Mouse (Mus musculus): Measurements from ENCODE around the gene Krtap19-2. TPM values are rescaled to one million over a fixed set of nuclear protein-coding genes. Genes with fewer than 3 reads are reported as not detected.

Krtap19-2 gene
- polyA plus RNA-seq (2014; fragmentation: Nextera tagmentation; extraction: Ambion mirVana) = not detected in 2 replicates

GRCm38 (mm10) chr16:88874169-88874568 lies at the start of gene Krtap19-2:
TSS of gene Krtap19-2 (minus strand) at chr16:88874269.
- no peaks in the 10 kb centered on the region for H3K36me3 ChIP-seq (ENCODE audit: control insufficient read depth, insufficient read depth, low read length)

GRCm38 (mm10) chr16:88896357-88896756 lies 22.3 kb upstream of the Krtap19-2 start, which contains the start of gene Krtap19-5:
TSS of gene Krtap19-5 (minus strand) at chr16:88896457.
- Histone ChIP-seq H3K27ac (ENCODE audit: low read depth) (no peak within 1 kb of the TSS), H3K4me1 (replicated peaks; ENCODE audit: control insufficient read depth, insufficient read depth, low read length) (no peaks in the 10 kb centered on the region), H3K4me2 (ENCODE audit: low read length) (no peak within 1 kb of the TSS), H3K9ac (ENCODE audit: low read length) (no peak within 1 kb of the TSS), H3K36me3 (ENCODE audit: control insufficient read depth, insufficient read depth, low read length) (no peaks in the 10 kb centered on the region), H3K4me3 (ENCODE audit: low read depth, low read length) (no peak within 1 kb of the TSS), H3K27me3 (replicated peaks; ENCODE audit: control insufficient read depth, insufficient read depth, low read length) (no peaks in the 10 kb centered on the region), H3K9me3 (ENCODE audit: control insufficient read depth, low read length) (no peaks in the 10 kb centered on the region)
- WGBS = 88% methylated on average over 6 of the region's 6 CpGs
- no peak for DNase-seq (ENCODE audit: low spot score)
- ATAC-seq (replicated peaks; ENCODE audit: low FRiP score, low TSS enrichment, low read depth) = no peak

More at GRCm38 (mm10) chr16:88874169-88874568, at the start of gene Krtap19-2:
- 96% methylated on average over 3 of the region's 3 CpGs for WGBS
- Histone ChIP-seq H3K4me1 (replicated peaks; ENCODE audit: control insufficient read depth, insufficient read depth, low read length) (no peaks in the 10 kb centered on the region), H3K9me3 (ENCODE audit: control insufficient read depth, low read length) (no peaks in the 10 kb centered on the region), H3K27ac (ENCODE audit: low read depth) (no peak within 1 kb of the TSS), H3K4me2 (ENCODE audit: low read length) (no peak within 1 kb of the TSS), H3K9ac (ENCODE audit: low read length) (no peak within 1 kb of the TSS), H3K4me3 (ENCODE audit: low read depth, low read length) (no peak within 1 kb of the TSS), H3K27me3 (replicated peaks; ENCODE audit: control insufficient read depth, insufficient read depth, low read length) (no peaks in the 10 kb centered on the region)
- DNase-seq (ENCODE audit: low spot score) (no peak), ATAC-seq (replicated peaks; ENCODE audit: low FRiP score, low TSS enrichment, low read depth) (no peak)

GRCm38 (mm10) chr16:88886870-88887269 lies 12.8 kb upstream of the Krtap19-2 start:
- H3K27ac ChIP-seq (ENCODE audit: low read depth) = no peak overlapping the region
- H3K4me1 ChIP-seq (replicated peaks; ENCODE audit: control insufficient read depth, insufficient read depth, low read length) = no peaks in the 10 kb centered on the region
- no peaks in the 10 kb centered on the region for H3K27me3 ChIP-seq (replicated peaks; ENCODE audit: control insufficient read depth, insufficient read depth, low read length)
- 91% methylated on average over 6 of the region's 6 CpGs for WGBS
- no peak for DNase-seq (ENCODE audit: low spot score)
- no peak overlapping the region for H3K9ac ChIP-seq (ENCODE audit: low read length)
- H3K36me3 ChIP-seq (ENCODE audit: control insufficient read depth, insufficient read depth, low read length) = no peaks in the 10 kb centered on the region
- no peak overlapping the region for H3K4me3 ChIP-seq (ENCODE audit: low read depth, low read length)
- ATAC-seq (replicated peaks; ENCODE audit: low FRiP score, low TSS enrichment, low read depth) = no peak
- no peak overlapping the region for H3K4me2 ChIP-seq (ENCODE audit: low read length)
- H3K9me3 ChIP-seq (ENCODE audit: control insufficient read depth, low read length) = no peaks in the 10 kb centered on the region

GRCm38 (mm10) chr16:88884989-88885388 lies 10.9 kb upstream of the Krtap19-2 start, which contains the start of gene Krtap19-4:
TSS of gene Krtap19-4 (minus strand) at chr16:88885089.
- Histone ChIP-seq H3K4me3 (ENCODE audit: low read depth, low read length) (no peak within 1 kb of the TSS), H3K27ac (ENCODE audit: low read depth) (no peak within 1 kb of the TSS), H3K9ac (ENCODE audit: low read length) (no peak within 1 kb of the TSS), H3K27me3 (replicated peaks; ENCODE audit: control insufficient read depth, insufficient read depth, low read length) (no peaks in the 10 kb centered on the region), H3K4me1 (replicated peaks; ENCODE audit: control insufficient read depth, insufficient read depth, low read length) (no peaks in the 10 kb centered on the region), H3K4me2 (ENCODE audit: low read length) (no peak within 1 kb of the TSS), H3K9me3 (ENCODE audit: control insufficient read depth, low read length) (no peaks in the 10 kb centered on the region), H3K36me3 (ENCODE audit: control insufficient read depth, insufficient read depth, low read length) (no peaks in the 10 kb centered on the region)
- 91% methylated on average over 5 of the region's 5 CpGs for WGBS
- no peak for ATAC-seq (replicated peaks; ENCODE audit: low FRiP score, low TSS enrichment, low read depth)
- DNase-seq (ENCODE audit: low spot score) = no peak

DNA sequence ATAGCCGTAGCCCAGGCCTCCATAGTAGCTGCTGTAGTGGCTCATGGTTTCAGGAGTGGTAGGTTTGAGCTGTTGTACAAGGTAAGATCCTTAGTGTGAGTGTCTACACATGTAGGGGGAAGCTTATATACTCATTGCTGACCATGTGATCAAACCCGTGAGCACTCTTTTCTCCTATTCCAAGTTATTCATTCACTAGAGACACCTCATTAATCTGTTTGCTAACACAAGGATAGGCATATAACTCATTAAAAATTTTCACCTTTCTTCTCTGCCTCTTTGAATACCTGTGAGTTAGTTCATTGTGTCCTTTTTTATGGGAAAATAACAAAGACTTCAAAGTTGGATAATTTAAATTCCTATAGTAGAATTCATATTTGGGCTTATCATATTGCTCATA lies 3.9 kb upstream of the Krtap19-2 start, which contains the start of gene Krtap19-3:
Krtap19-3 (minus strand) TSS at position 101 of the 400 bp plus-strand sequence.
- no peak for ATAC-seq (replicated peaks; ENCODE audit: low FRiP score, low TSS enrichment, low read depth)
- Histone ChIP-seq H3K9me3 (ENCODE audit: control insufficient read depth, low read length) (no peaks in the 10 kb centered on the region), H3K4me2 (ENCODE audit: low read length) (no peak within 1 kb of the TSS), H3K4me1 (replicated peaks; ENCODE audit: control insufficient read depth, insufficient read depth, low read length) (no peaks in the 10 kb centered on the region), H3K27me3 (replicated peaks; ENCODE audit: control insufficient read depth, insufficient read depth, low read length) (no peaks in the 10 kb centered on the region), H3K4me3 (ENCODE audit: low read depth, low read length) (no peak within 1 kb of the TSS), H3K27ac (ENCODE audit: low read depth) (no peak within 1 kb of the TSS), H3K36me3 (ENCODE audit: control insufficient read depth, insufficient read depth, low read length) (no peaks in the 10 kb centered on the region), H3K9ac (ENCODE audit: low read length) (no peak within 1 kb of the TSS)
- 87% methylated on average over 2 of the region's 2 CpGs for WGBS
- DNase-seq (ENCODE audit: low spot score) = no peak

GRCm38 (mm10) chr16:88869311-88869710 lies 4.8 kb downstream of the Krtap19-2 start, which contains the start of gene Krtap19-1:
TSS of gene Krtap19-1 (minus strand) at chr16:88869411.
- H3K36me3 ChIP-seq (ENCODE audit: control insufficient read depth, insufficient read depth, low read length) = no peaks in the 10 kb centered on the region
- DNase-seq (ENCODE audit: low spot score) (no peak), ATAC-seq (replicated peaks; ENCODE audit: low FRiP score, low TSS enrichment, low read depth) (no peak)
- H3K9me3 ChIP-seq (ENCODE audit: control insufficient read depth, low read length) = no peaks in the 10 kb centered on the region
- H3K9ac ChIP-seq (ENCODE audit: low read length) = no peak within 1 kb of the TSS
- H3K4me3 ChIP-seq (ENCODE audit: low read depth, low read length) = no peak within 1 kb of the TSS
- no peak within 1 kb of the TSS for H3K27ac ChIP-seq (ENCODE audit: low read depth)
- no peaks in the 10 kb centered on the region for H3K4me1 ChIP-seq (replicated peaks; ENCODE audit: control insufficient read depth, insufficient read depth, low read length)
- 82% methylated on average over 6 of the region's 6 CpGs for WGBS
- H3K4me2 ChIP-seq (ENCODE audit: low read length) = no peak within 1 kb of the TSS
- no peaks in the 10 kb centered on the region for H3K27me3 ChIP-seq (replicated peaks; ENCODE audit: control insufficient read depth, insufficient read depth, low read length)

DNA sequence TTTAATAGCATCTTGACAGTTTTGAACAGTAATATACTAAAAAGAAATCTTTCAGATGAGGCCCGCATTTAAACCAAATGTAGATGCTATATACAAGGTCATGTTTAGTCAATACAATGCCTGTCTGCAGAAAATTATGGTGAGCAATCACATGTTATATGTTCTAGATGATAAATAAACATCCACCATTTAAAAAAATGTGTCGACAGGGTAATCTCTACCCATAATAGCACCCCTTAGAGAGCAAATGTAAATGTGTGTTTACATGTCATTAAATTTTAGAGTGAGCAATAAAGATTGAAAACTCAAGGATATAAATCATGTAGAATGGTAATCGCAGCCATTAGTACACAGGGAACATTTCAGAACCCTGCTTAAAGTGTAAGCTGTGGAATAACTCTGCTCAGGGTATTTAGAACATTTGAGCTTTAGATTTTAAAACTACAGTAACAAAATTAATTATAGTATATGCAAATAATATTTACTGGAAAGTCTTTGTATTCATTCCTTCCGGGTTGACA lies 9.1 kb downstream of the Krtap19-2 start:
- Histone ChIP-seq H3K4me3 (ENCODE audit: low read depth, low read length) (no peak overlapping the region), H3K27ac (ENCODE audit: low read depth) (no peak overlapping the region), H3K9me3 (ENCODE audit: control insufficient read depth, low read length) (no peaks in the 10 kb centered on the region), H3K36me3 (ENCODE audit: control insufficient read depth, insufficient read depth, low read length) (no peaks in the 10 kb centered on the region), H3K9ac (ENCODE audit: low read length) (no peak overlapping the region), H3K27me3 (replicated peaks; ENCODE audit: control insufficient read depth, insufficient read depth, low read length) (no peaks in the 10 kb centered on the region), H3K4me1 (replicated peaks; ENCODE audit: control insufficient read depth, insufficient read depth, low read length) (no peaks in the 10 kb centered on the region), H3K4me2 (ENCODE audit: low read length) (no peak overlapping the region)
- DNase-seq (ENCODE audit: low spot score) (no peak), ATAC-seq (replicated peaks; ENCODE audit: low FRiP score, low TSS enrichment, low read depth) (no peak)
- 80% methylated on average over 4 of the region's 4 CpGs for WGBS

DNA sequence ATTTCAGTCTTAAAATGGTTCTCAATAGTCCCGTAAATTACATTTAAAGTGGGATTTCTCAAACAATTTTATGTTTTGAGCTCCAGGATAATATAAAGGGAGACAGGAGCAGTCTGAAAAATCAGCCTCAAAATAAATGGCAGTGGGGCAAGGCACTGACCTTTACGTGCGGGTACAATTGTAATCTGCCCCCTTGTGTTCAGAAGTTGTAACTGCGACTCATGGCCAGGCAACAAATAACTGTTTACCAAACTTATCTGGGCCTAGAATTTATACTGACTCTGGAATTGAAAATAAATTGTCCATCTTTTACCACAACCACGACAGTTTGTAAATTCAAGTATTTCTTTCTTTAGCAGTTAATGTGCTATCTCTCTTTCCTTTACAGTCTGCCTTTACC lies 22.6 kb downstream of the Krtap19-2 start:
- Histone ChIP-seq H3K36me3 (ENCODE audit: control insufficient read depth, insufficient read depth, low read length) (no peaks in the 10 kb centered on the region), H3K27ac (ENCODE audit: low read depth) (no peak overlapping the region), H3K4me2 (ENCODE audit: low read length) (no peak overlapping the region), H3K9ac (ENCODE audit: low read length) (no peak overlapping the region), H3K4me3 (ENCODE audit: low read depth, low read length) (no peak overlapping the region), H3K27me3 (replicated peaks; ENCODE audit: control insufficient read depth, insufficient read depth, low read length) (no peaks in the 10 kb centered on the region), H3K9me3 (ENCODE audit: control insufficient read depth, low read length) (no peaks in the 10 kb centered on the region), H3K4me1 (replicated peaks; ENCODE audit: control insufficient read depth, insufficient read depth, low read length) (no peaks in the 10 kb centered on the region)
- 15% methylated on average over 5 of the region's 5 CpGs for whole genome bisulfite sequencing
- ATAC-seq (replicated peaks; ENCODE audit: low FRiP score, low TSS enrichment, low read depth) (no peak), DNase-seq (ENCODE audit: low spot score) (no peak)

DNA sequence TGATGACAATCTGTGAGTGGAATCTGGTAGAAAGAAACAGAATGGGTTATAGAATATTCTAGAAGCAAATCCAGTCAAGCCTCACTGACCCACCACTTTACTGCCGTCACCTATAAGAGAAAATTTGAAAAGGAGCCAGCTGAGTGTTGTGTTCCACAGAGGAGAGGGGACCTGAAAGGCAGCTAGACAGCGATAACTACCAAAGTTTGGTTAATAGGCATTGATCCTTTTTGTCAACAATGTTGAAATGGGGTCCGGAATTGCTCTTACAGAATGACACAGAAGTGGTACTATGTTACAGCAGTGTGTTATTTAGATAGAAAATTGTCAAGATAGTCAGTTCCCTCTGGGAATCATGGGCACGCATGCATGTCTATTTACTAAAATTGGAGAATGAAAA lies 25.5 kb downstream of the Krtap19-2 start:
- WGBS = 83% methylated on average over 4 of the region's 4 CpGs
- Histone ChIP-seq H3K27me3 (replicated peaks; ENCODE audit: control insufficient read depth, insufficient read depth, low read length) (no peaks in the 10 kb centered on the region), H3K9ac (ENCODE audit: low read length) (no peak overlapping the region), H3K27ac (ENCODE audit: low read depth) (no peak overlapping the region), H3K36me3 (ENCODE audit: control insufficient read depth, insufficient read depth, low read length) (no peaks in the 10 kb centered on the region), H3K9me3 (ENCODE audit: control insufficient read depth, low read length) (no peaks in the 10 kb centered on the region), H3K4me1 (replicated peaks; ENCODE audit: control insufficient read depth, insufficient read depth, low read length) (no peaks in the 10 kb centered on the region), H3K4me2 (ENCODE audit: low read length) (no peak overlapping the region), H3K4me3 (ENCODE audit: low read depth, low read length) (no peak overlapping the region)
- ATAC-seq (replicated peaks; ENCODE audit: low FRiP score, low TSS enrichment, low read depth) (no peak), DNase-seq (ENCODE audit: low spot score) (no peak)
